Mouse (Mus musculus) gastrocnemius, postnatal 36 days (tissue): Measurements from ENCODE around the gene Vmn1r17. TPM values are rescaled to one million over a fixed set of nuclear protein-coding genes. Genes with fewer than 3 reads are reported as not detected.
"Not testable (repeated sequence)": the region's sequence is repeated elsewhere in the genome, so short reads cannot be mapped to it uniquely, and the experiment has no call there.

Experiments
- DNase-seq, 2 experiments: peaks; one replicate each; pipeline ENCODE4 v3.0.0; 2022
- intact Hi-C: fragments of 180-260 bp; cut with DNase I; formaldehyde crosslinking; loops from one replicate; pipeline ENCODE4 v1.15.1; 2025
- long read RNA-seq, 2 experiments: library from polyadenylated mRNA; stranded (forward); transcript quantifications; one replicate each; pipeline ENCODE4 v2.0.0; 2021
- total RNA-seq, 2 experiments: library from RNA; stranded (reverse); gene quantifications; 2 replicates each; pipeline ENCODE4 v1.2.3; 2021

The Vmn1r17 gene
- not detected for total RNA-seq
- long read RNA-seq, experiment 1, result 0 reads
- long read RNA-seq, experiment 2, result 0 reads

- intact Hi-C loops, result no loop called here
- no peak for DNase-seq
These were observed at the start of gene Vmn1r17 for GRCm38 (mm10) chr6:57363627-57364026. Gene Vmn1r17 (minus strand): TSS chr6:57363727.

GRCm38 (mm10) chr6:57403480-57403879, 40.0 kb upstream of the Vmn1r17 start, which contains the start of gene Vmn1r19:
Gene Vmn1r19 (plus strand): TSS chr6:57403780.
- intact Hi-C loops, DNase-seq: not testable (repeated sequence)

- intact Hi-C loops, result no loop called here
- no peak for DNase-seq
These were observed 32.2 kb upstream of the Vmn1r17 start, which contains the start of gene Vmn1r18 for GRCm38 (mm10) chr6:57395683-57396082. Gene Vmn1r18 (minus strand): TSS chr6:57395783.

GRCm38 (mm10) chr6:57367496-57367895, 4.0 kb upstream of the Vmn1r17 start:
- intact Hi-C loops, result no loop called here
- no peak for DNase-seq

- intact Hi-C loops, DNase-seq: not testable (repeated sequence)
These were observed 2.3 kb upstream of the Vmn1r17 start for GRCm38 (mm10) chr6:57365866-57366265.

DNA sequence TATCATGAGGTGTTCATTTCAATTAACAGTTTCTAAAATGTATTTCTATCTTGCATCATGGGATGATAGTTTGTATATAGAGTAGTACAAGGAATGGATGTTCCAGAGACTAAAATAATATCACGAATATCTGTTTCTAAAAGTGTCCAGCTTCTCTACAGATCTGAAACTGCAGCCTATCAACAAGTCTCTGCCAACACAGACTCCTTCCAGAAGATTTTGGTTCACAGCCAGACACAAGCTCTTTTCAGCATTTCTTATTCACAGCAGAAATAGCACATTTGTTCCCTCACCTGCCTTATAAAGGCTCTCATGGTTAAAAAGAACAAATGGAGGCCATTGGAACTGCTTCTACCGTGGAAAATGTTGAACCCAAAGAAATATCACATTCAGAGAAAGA, 6.7 kb downstream of the Vmn1r17 start:
- intact Hi-C loops, result no loop called here
- no peak for DNase-seq

- no peak for DNase-seq
- intact Hi-C loops, result no loop called here
These were observed 34.1 kb downstream of the Vmn1r17 start, which contains the start of gene Vmn1r16 for GRCm38 (mm10) chr6:57329394-57329793. Gene Vmn1r16 (minus strand): TSS chr6:57329494.

DNA sequence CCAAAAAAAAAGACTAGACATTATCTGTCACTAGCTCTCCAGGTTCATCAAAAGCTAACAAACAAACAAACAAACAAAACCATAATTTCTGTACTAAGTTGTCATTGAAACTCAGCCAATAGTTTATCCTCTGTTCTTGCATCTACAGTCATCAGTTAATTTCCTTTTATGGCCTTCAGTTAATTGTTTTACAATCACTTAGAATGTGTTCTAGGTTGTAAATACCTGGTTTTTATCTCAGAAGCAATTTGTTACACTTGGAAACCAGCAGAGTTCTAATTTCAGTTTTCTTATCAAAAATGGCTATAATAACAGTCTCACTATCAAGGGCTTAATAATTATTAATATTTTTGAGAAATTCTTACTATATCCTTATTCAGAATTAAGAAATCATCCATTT, 37.4 kb downstream of the Vmn1r17 start:
- intact Hi-C loops, result no loop called here
- no peak for DNase-seq

Other genes with a start within 250 kb of the Vmn1r17 start
- not detected for gene Vmn1r11, start 230.3 kb downstream of the Vmn1r17 start, total RNA-seq
- not detected for gene Vmn1r12, start 206.8 kb downstream of the Vmn1r17 start, total RNA-seq
- not detected for gene Vmn1r13, start 160.4 kb downstream of the Vmn1r17 start, total RNA-seq
- not detected for gene Vmn1r14, start 132.0 kb downstream of the Vmn1r17 start, total RNA-seq
- not detected for gene Vmn1r15, start 105.8 kb downstream of the Vmn1r17 start, total RNA-seq
- not detected for gene Vmn1r16, start 34.2 kb downstream of the Vmn1r17 start, total RNA-seq
- gene Vmn1r18, start 32.1 kb upstream of the Vmn1r17 start, total RNA-seq, result not detected
- not detected for gene Vmn1r19, start 40.1 kb upstream of the Vmn1r17 start, total RNA-seq
- not detected for gene Vmn1r20, start 65.2 kb upstream of the Vmn1r17 start, total RNA-seq
- 10 to 100 TPM; 12.3 to 14.7 TPM for gene Ppm1k, start 171.7 kb upstream of the Vmn1r17 start, total RNA-seq
- gene Herc6, start 217.3 kb upstream of the Vmn1r17 start, total RNA-seq, result 1 to 10 TPM; 1.8 TPM